ENCODE assay signal across 9 mouse cellular contexts in the genomic region with DNA sequence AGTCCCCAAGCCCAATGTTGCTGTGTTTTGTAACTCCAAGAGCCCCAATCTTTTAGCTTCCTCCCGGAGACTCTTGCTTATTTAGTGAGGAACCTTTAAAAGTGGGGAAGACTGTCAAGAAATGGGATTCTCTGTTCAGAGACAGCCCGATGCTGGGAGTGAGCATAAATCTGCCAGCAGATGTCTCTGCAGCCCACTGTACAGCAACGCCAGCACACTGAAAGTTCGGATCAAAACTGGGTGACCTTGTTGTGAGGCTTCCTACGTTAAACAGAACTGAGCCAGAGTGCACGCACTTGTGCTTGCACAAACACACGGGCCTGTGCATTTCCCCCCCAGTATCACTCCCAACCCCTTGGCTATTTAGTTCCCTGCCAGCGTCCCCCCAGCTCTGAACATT. TPM values are rescaled to one million over a fixed set of nuclear protein-coding genes. Genes with fewer than 3 reads are reported as not detected.
DNase-seq lines count a peak whose midpoint lies in the region; ATAC-seq and TF ChIP-seq lines count a peak whose summit lies in the region.
"Had no signal": no experiment of that assay in that cellular context is flagged by ENCODE, and none has a peak within 500 bp of the region (broad histone marks: within the 10 kb centered on the region; RNA-seq: fewer than 3 reads in every experiment).

No protein-coding gene starts in this region.

- no peaks in the 10 kb centered on the region for H3K9me3 ChIP-seq in lung, embryonic 15.5 days
- H3K9me3 ChIP-seq: midbrain, embryonic 12.5 days had no signal

- no peaks in the 10 kb centered on the region for H3K36me3 ChIP-seq in lung, embryonic 15.5 days
- H3K36me3 ChIP-seq: midbrain, embryonic 12.5 days had no signal

- H3K4me1 ChIP-seq in lung, embryonic 15.5 days, result peaks cover 5% of the 10 kb centered on the region
- H3K4me1 ChIP-seq: midbrain, embryonic 12.5 days had no signal

- no peak overlapping the region for H3K4me2 ChIP-seq in lung, embryonic 15.5 days
- H3K4me2 ChIP-seq: midbrain, embryonic 12.5 days had no signal

- peak; percentile 82 for TF ChIP-seq CTCF in gastrocnemius, adult 2 months (IDR thresholded peaks at IDR 0.05)
- peak; percentile 76 for TF ChIP-seq CTCF in brain, embryonic 14.5 days (IDR thresholded peaks at IDR 0.05; ENCODE audit: borderline replicate concordance, extremely low read depth, insufficient read depth, insufficient read length)

- intact Hi-C loops in gastrocnemius, adult 2 months (cut with DNase I), result loop anchor here (5.0 to 10.0 kb wide), 2 partner anchors 1039 to 1182 kb away; no protein-coding TSS in a partner anchor
- intact Hi-C loops in gastrocnemius, postnatal 36 days (cut with DNase I), result loop anchor here (10.0 kb wide), 2 partner anchors 939 to 1179 kb away; no protein-coding TSS in a partner anchor

- H3K9ac ChIP-seq in lung, embryonic 15.5 days, result no peak overlapping the region
- H3K9ac ChIP-seq: midbrain, embryonic 12.5 days had no signal

- peak; percentile 39; the same call in 1 of the 2 replicates for ATAC-seq in lung, embryonic 15.5 days (ENCODE audit: borderline replicate concordance, extremely low read depth, low FRiP score, low TSS enrichment)
- no peak for ATAC-seq in erythroblast, adult 5-6 weeks (replicated peaks; ENCODE audit: low FRiP score, poor library complexity, severe bottlenecking)

- WGBS in lung, embryonic 15.5 days, result 30% methylated on average over 8 of the region's 8 CpGs

- no peak for TF ChIP-seq POLR2A in brain, embryonic 14.5 days (IDR thresholded peaks at IDR 0.05; ENCODE audit: borderline replicate concordance, extremely low read depth, insufficient read depth, insufficient read length, poor library complexity, severe bottlenecking)

- no peak overlapping the region for H3K27ac ChIP-seq in gastrocnemius, adult 2 months
- no peak overlapping the region for H3K27ac ChIP-seq in lung, embryonic 15.5 days
- H3K27ac ChIP-seq: midbrain, embryonic 12.5 days had no signal

- DNase-seq in gastrocnemius, adult 2 months, result peak; percentile 57
- no peak for DNase-seq in gastrocnemius, postnatal 36 days
- no peak for DNase-seq in lung, postnatal 25 days (ENCODE audit: low spot score)
- peak; percentile 71 for DNase-seq in brain, embryonic 14.5 days (ENCODE audit: low read depth)
- peak; percentile 66 for DNase-seq in kidney, postnatal 14 days
- DNase-seq in T-cell, adult 2 months (ENCODE audit: low spot score), result no peak

- no peaks in the 10 kb centered on the region for H3K27me3 ChIP-seq in lung, embryonic 15.5 days
- H3K27me3 ChIP-seq: midbrain, embryonic 12.5 days had no signal

- H3K4me3 ChIP-seq in gastrocnemius, adult 2 months, result no peak overlapping the region
- no peak overlapping the region for H3K4me3 ChIP-seq in lung, embryonic 15.5 days
- H3K4me3 ChIP-seq: midbrain, embryonic 12.5 days had no signal

RNA-seq across cellular contexts. Expression of a gene that starts 10.8 kb away (rescaled TPM):
- 1 to 10 TPM in 1 of 2 experiments, under 1 TPM in 1; 0.33 to 1.3 TPM for total RNA-seq in gastrocnemius, adult 2 months (2021)
- total RNA-seq in gastrocnemius, postnatal 36 days (2021), result 1 to 10 TPM in 1 of 2 experiments, under 1 TPM in 1; 0.84 to 1.0 TPM
- 12.9 and 15.1 TPM in 2 replicates for polyA plus RNA-seq in lung, embryonic 15.5 days (2015; fragmentation: Nextera tagmentation; extraction: Ambion mirVana)
- polyA plus RNA-seq in brain, embryonic 14.5 days (2012; rRNA removed), result 5.9 and 9.8 TPM in 2 replicates
- total RNA-seq in erythroblast, adult 5-6 weeks (2015; ENCODE audit: low replicate concordance), result not detected in 2 replicates
- 0.77 TPM in 1 of 2 replicates, not detected in the other for total RNA-seq in erythroblast, adult 5-6 weeks (2017; ENCODE audit: low replicate concordance)

Comparison
In these comparisons a context has a peak if more than half of its experiments do, and no peak if none do; other contexts are left out.
1. DNase-seq: peak in gastrocnemius, adult 2 months (single experiment), brain, embryonic 14.5 days (single experiment) and kidney, postnatal 14 days (single experiment); none in gastrocnemius, postnatal 36 days (0 of 2), lung, postnatal 25 days (single experiment) and T-cell, adult 2 months (single experiment).